Mouse (Mus musculus): ENCODE data around the gene Rin1.

DNA sequence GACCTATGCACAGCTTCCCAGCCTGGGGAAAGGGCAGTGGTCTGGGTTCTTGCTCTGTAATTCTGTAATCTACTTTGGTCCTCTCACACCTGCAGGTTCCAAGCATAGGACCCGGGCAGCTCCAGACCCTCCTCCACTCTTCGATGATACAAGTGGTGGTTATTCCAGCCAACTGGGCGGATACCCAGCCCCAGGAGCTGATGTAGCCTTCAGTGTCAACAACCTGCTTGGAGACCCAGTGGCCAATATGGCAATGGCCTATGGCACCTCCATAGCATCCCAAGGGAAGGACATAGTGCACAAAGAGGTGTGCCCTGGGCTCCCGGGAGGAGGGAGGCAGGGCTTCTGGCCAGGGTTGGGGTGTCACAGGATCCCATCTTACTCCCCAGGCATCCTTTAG, 39.0 kb downstream of the Rin1 start:
- no peak for TF ChIP-seq POLR2A (IDR thresholded peaks at IDR 0.05; ENCODE audit: insufficient read depth, low read depth, low read length)
- no peak for TF ChIP-seq CTCF (IDR thresholded peaks at IDR 0.05)
- no peak for TF ChIP-seq EP300 (IDR thresholded peaks at IDR 0.05; ENCODE audit: insufficient read depth, low read depth, low read length)

All from heart, adult 2 months (tissue).